9 mouse cellular contexts compared by ENCODE assay signal in the genomic region with DNA sequence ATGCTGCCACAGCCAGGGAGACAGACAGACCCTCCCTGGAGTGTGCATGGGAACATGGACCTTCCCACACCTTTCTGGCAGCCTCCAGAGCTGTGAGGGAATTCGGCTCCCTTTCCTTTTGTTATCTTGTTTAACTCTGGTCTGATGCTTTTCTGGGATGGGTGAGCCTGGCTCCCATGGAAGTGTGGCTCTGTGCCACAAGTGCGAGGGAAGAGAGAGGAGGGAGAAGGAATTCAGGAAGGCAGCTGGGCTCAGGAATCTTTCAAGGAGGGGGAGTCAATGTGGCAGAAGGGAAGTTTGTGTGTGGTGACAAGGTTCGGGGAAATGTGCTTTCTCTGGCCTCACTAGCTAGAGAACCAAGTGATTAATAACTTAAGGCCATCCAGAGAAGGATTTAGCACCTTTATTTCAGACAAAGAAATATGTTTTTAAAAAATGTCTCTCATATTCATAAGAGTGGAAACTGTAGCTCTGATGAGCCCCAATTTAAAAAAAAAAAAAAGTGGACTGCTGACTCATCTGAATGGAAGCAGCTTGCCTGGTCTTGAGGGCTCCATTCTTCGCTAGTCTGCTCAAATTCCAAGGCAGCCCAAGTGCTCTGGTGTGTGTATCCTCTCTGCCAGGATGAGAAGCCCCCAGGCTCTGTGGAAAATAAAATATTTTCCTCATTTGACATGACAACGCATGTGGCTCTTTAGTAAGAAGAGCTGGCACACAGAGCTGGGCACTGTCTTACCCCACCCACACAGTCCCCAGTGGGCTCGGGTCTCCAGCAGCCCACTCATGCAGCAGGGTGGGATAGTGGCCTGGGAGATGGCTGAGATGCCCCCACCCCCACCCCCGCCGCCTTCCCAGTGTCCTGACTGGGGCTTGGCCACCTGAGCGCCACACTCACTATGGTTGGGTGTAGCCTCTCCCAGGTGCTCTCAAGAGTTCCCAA.
A peak's percentile ranks its signal among the peaks of the same experiment; 100 is the strongest.
DNase-seq lines count a peak whose midpoint lies in the region; ATAC-seq and TF ChIP-seq lines count a peak whose summit lies in the region.
"Had no signal": no experiment of that assay in that cellular context is flagged by ENCODE, and none has a peak within 500 bp of the region (broad histone marks: within the 10 kb centered on the region; RNA-seq: fewer than 3 reads in every experiment).

No protein-coding gene starts in this region.

- ATAC-seq in forebrain, embryonic 13.5 days, result peak; percentile 11
- no peak for ATAC-seq in forebrain, postnatal 0 days
- ATAC-seq in lung, embryonic 14.5 days (ENCODE audit: insufficient read depth), result peak; percentile 48; the same call in 1 of the 2 replicates
- 0 out of 2 replicates have a peak, but pooled peaks have one; percentile 25 for ATAC-seq in heart, embryonic 16.5 days (replicated peaks; ENCODE audit: extremely low read depth, insufficient read depth, low FRiP score)

- no peaks in the 10 kb centered on the region for H3K36me3 ChIP-seq in forebrain, embryonic 13.5 days (ENCODE audit: poor library complexity, severe bottlenecking)
- H3K36me3 ChIP-seq in forebrain, postnatal 0 days (ENCODE audit: insufficient read depth), result no peaks in the 10 kb centered on the region
- H3K36me3 ChIP-seq in lung, embryonic 14.5 days (ENCODE audit: insufficient read depth), result no peaks in the 10 kb centered on the region
- H3K36me3 ChIP-seq in heart, embryonic 16.5 days (ENCODE audit: control insufficient read depth, insufficient read depth), result no peaks in the 10 kb centered on the region

- H3K4me3 ChIP-seq in forebrain, embryonic 13.5 days, result no peak overlapping the region
- H3K4me3 ChIP-seq in forebrain, postnatal 0 days (ENCODE audit: low read depth, low read length), result no peak overlapping the region
- no peak overlapping the region for H3K4me3 ChIP-seq in lung, embryonic 14.5 days (ENCODE audit: low read depth, low read length)
- no peak overlapping the region for H3K4me3 ChIP-seq in heart, embryonic 16.5 days (ENCODE audit: low read length)

- no peaks in the 10 kb centered on the region for H3K9me3 ChIP-seq in forebrain, embryonic 13.5 days (replicated peaks)
- H3K9me3 ChIP-seq in forebrain, postnatal 0 days (ENCODE audit: low read length), result no peaks in the 10 kb centered on the region
- no peaks in the 10 kb centered on the region for H3K9me3 ChIP-seq in lung, embryonic 14.5 days (ENCODE audit: low read depth, low read length)
- no peaks in the 10 kb centered on the region for H3K9me3 ChIP-seq in heart, embryonic 16.5 days (replicated peaks; ENCODE audit: control insufficient read depth, low read length)

- DNase-seq in forebrain, postnatal 0 days, result no peak
- DNase-seq in lung, embryonic 14.5 days, result peak; percentile 55
- DNase-seq in lung, adult 18-20 months, result no peak
- peak; percentile 55 for DNase-seq in right cerebral cortex, postnatal 14 days
- no peak for DNase-seq in spleen, adult 18-20 months
- DNase-seq in cerebellum, adult 11 months, result no peak

- no peaks in the 10 kb centered on the region for H3K27me3 ChIP-seq in forebrain, embryonic 13.5 days
- H3K27me3 ChIP-seq in forebrain, postnatal 0 days (ENCODE audit: insufficient read depth, low read length), result no peaks in the 10 kb centered on the region
- H3K27me3 ChIP-seq in lung, embryonic 14.5 days (ENCODE audit: insufficient read depth, low read length), result no peaks in the 10 kb centered on the region
- H3K27me3 ChIP-seq in heart, embryonic 16.5 days (ENCODE audit: control insufficient read depth, insufficient read depth, low read length), result no peaks in the 10 kb centered on the region

- WGBS in forebrain, embryonic 13.5 days, result 51% methylated on average over 9 of the region's 9 CpGs
- WGBS in forebrain, postnatal 0 days, result 47% methylated on average over 9 of the region's 9 CpGs
- 49% methylated on average over 9 of the region's 9 CpGs for WGBS in lung, embryonic 14.5 days
- 48% methylated on average over 9 of the region's 9 CpGs for WGBS in heart, embryonic 16.5 days

- H3K9ac ChIP-seq in forebrain, embryonic 13.5 days, result no peak overlapping the region
- H3K9ac ChIP-seq in forebrain, postnatal 0 days, result no peak overlapping the region
- no peak overlapping the region for H3K9ac ChIP-seq in lung, embryonic 14.5 days
- 0 out of 2 replicates have a peak overlapping the region, but pooled peaks have one; percentile 44 for H3K9ac ChIP-seq in heart, embryonic 16.5 days (ENCODE audit: low read length)
- H3K9ac ChIP-seq: hindbrain, embryonic 14.5 days had no signal

- no peak for TF ChIP-seq CTCF in forebrain, postnatal 0 days (IDR thresholded peaks at IDR 0.05; ENCODE audit: low read depth)
- TF ChIP-seq CTCF in lung, embryonic 14.5 days (IDR thresholded peaks at IDR 0.05; ENCODE audit: low read depth), result no peak

- H3K27ac ChIP-seq in forebrain, embryonic 13.5 days, result peak overlapping the region; percentile 62
- no peak overlapping the region for H3K27ac ChIP-seq in forebrain, postnatal 0 days (ENCODE audit: low read depth, low read length)
- peak overlapping the region; percentile 46; the same call in 1 of the 2 replicates for H3K27ac ChIP-seq in lung, embryonic 14.5 days (ENCODE audit: low read depth)
- H3K27ac ChIP-seq in heart, embryonic 16.5 days (ENCODE audit: low read length), result peak overlapping the region; percentile 52
- H3K27ac ChIP-seq: hindbrain, embryonic 14.5 days had no signal

- H3K4me2 ChIP-seq in forebrain, embryonic 13.5 days, result no peak overlapping the region
- no peak overlapping the region for H3K4me2 ChIP-seq in forebrain, postnatal 0 days (ENCODE audit: low read depth)
- no peak overlapping the region for H3K4me2 ChIP-seq in lung, embryonic 14.5 days
- no peak overlapping the region for H3K4me2 ChIP-seq in heart, embryonic 16.5 days (ENCODE audit: low read depth, low read length)
- H3K4me2 ChIP-seq: hindbrain, embryonic 14.5 days had no signal

- H3K4me1 ChIP-seq in forebrain, embryonic 13.5 days, result peaks cover 80% of the 10 kb centered on the region
- peaks cover 12% of the 10 kb centered on the region for H3K4me1 ChIP-seq in forebrain, postnatal 0 days (ENCODE audit: insufficient read depth)
- H3K4me1 ChIP-seq in lung, embryonic 14.5 days (ENCODE audit: insufficient read depth), result no peaks in the 10 kb centered on the region
- peaks cover 26% of the 10 kb centered on the region for H3K4me1 ChIP-seq in heart, embryonic 16.5 days (ENCODE audit: control insufficient read depth, insufficient read depth, low read length)

Comparison
In these comparisons a context has a peak if more than half of its experiments do, and no peak if none do; other contexts are left out.
1. DNase-seq: peak in lung, embryonic 14.5 days (single experiment) and right cerebral cortex, postnatal 14 days (single experiment); none in forebrain, postnatal 0 days (single experiment), lung, adult 18-20 months (0 of 2), spleen, adult 18-20 months (0 of 2) and cerebellum, adult 11 months (single experiment).